Mouse (Mus musculus) heart, adult 2 months (tissue): Measurements from ENCODE around the gene Gm49358. TPM values are rescaled to one million over a fixed set of nuclear protein-coding genes. Genes with fewer than 3 reads are reported as not detected.

Experiments
- DNase-seq, 2 experiments: peaks; one replicate each; pipeline ENCODE4 v3.0.0; 2021
- H3K27ac ChIP-seq: fragments of 200-600 bp; 2 replicates; pipeline ENCODE4 v1.8.1; 2022
- H3K27me3 ChIP-seq: fragments of 200-500 bp; 2 replicates; pipeline ENCODE4 v1.6.1; 2012; ENCODE audit warnings: mild to moderate bottlenecking, low read length, inconsistent platforms, mixed read lengths; ENCODE audit not compliant: control insufficient read depth, insufficient read depth
- H3K36me3 ChIP-seq: fragments of 200-500 bp; 2 replicates; pipeline ENCODE4 v1.6.1; 2012; ENCODE audit warnings: low read length, inconsistent platforms; ENCODE audit not compliant: control insufficient read depth, insufficient read depth
- H3K4me1 ChIP-seq: fragments of 200-500 bp; 2 replicates; pipeline ENCODE4 v1.6.1; 2011; ENCODE audit warnings: low read length; ENCODE audit not compliant: control insufficient read depth, insufficient read depth
- H3K4me3 ChIP-seq: fragments of 200-600 bp; 2 replicates; pipeline ENCODE4 v1.8.1; 2022
- H3K79me2 ChIP-seq: fragments of 200-500 bp; replicated peaks from 2 replicates; pipeline ENCODE4 v1.6.1; 2012; ENCODE audit warnings: mild to moderate bottlenecking, inconsistent platforms, low read length, moderate library complexity, mixed read lengths; ENCODE audit not compliant: control insufficient read depth, insufficient read depth
- H3K9ac ChIP-seq: fragments of 200-500 bp; 2 replicates; pipeline ENCODE4 v1.6.1; 2012; ENCODE audit warnings: low read depth, mild to moderate bottlenecking, control low read depth, inconsistent platforms, low read length, mixed read lengths
- CTCF ChIP-seq: fragments of 200-600 bp; IDR thresholded peaks from 2 replicates; pipeline ENCODE4 v1.8.1; 2022; ENCODE audit warnings: antibody characterized with exemption, mild to moderate bottlenecking, moderate library complexity
- EP300 ChIP-seq: fragments of 200-500 bp; IDR thresholded peaks from 2 replicates; pipeline ENCODE4 v1.6.1; 2011; ENCODE audit warnings: low read depth, low read length, control low read depth; ENCODE audit not compliant: insufficient read depth
- POLR2A ChIP-seq: fragments of 200-500 bp; IDR thresholded peaks from 2 replicates; pipeline ENCODE4 v1.6.1; 2011; ENCODE audit warnings: mild to moderate bottlenecking, low read depth, low read length, control low read depth; ENCODE audit not compliant: insufficient read depth
- WGBS: fragments of 180-500 bp; shearing (Covaris S2); methylation state at CpG from one replicate; pipeline ENCODE4 v1.1.7; 2018; 5-methylcytosine and 5-hydroxymethylcytosine counted together
- intact Hi-C: fragments of 180-260 bp; cut with DNase I; formaldehyde crosslinking; loops from one replicate; pipeline ENCODE4 v1.15.1; 2025
- polyA plus RNA-seq: library from polyadenylated mRNA; depleted of rRNA; stranded (reverse); fragments of >200 nt; gene quantifications from 2 replicates; pipeline ENCODE4 v1.2.3, GENCODE M21; 2012
- total RNA-seq, 2 experiments: library from RNA; stranded (reverse); gene quantifications; 2 replicates each; pipeline ENCODE4 v1.2.3; 2021

The Gm49358 gene
- total and polyA plus RNA-seq, 3 experiments, result 10.5 to 14.3 TPM; not detected in 1

GRCm38 (mm10) chr10:86828221-86829135 lies 64.7 kb downstream of the Gm49358 start:
- Histone ChIP-seq H3K27ac (no peak overlapping the region), H3K79me2 (no peaks in the 10 kb centered on the region), H3K4me1 (no peaks in the 10 kb centered on the region; the same call in 1 of the 2 replicates), H3K27me3 (no peaks in the 10 kb centered on the region), H3K36me3 (peaks cover 3% of the 10 kb centered on the region; the same call in 1 of the 2 replicates), H3K4me3 (no peak overlapping the region), H3K9ac (no peak overlapping the region)
- no peak for DNase-seq
- intact Hi-C loops, result no loop called here
- TF ChIP-seq POLR2A (no peak), CTCF (no peak)
- WGBS, result 83% methylated on average over 15 of the region's 15 CpGs

- no peak for TF ChIP-seq EP300
- peak; percentile 60 for TF ChIP-seq CTCF
- intact Hi-C loops, result no loop called here
- Histone ChIP-seq H3K27me3 (no peaks in the 10 kb centered on the region), H3K79me2 (no peaks in the 10 kb centered on the region), H3K4me1 (no peaks in the 10 kb centered on the region; the same call in 1 of the 2 replicates), H3K4me3 (no peak overlapping the region), H3K27ac (no peak overlapping the region), H3K9ac (no peak overlapping the region), H3K36me3 (peaks cover 3% of the 10 kb centered on the region; the same call in 1 of the 2 replicates)
- WGBS, result 98% methylated on average over 2 of the region's 2 CpGs
- DNase-seq, result no peak
These were observed 65.7 kb downstream of the Gm49358 start for GRCm38 (mm10) chr10:86829515-86829914.

GRCm38 (mm10) chr10:86836784-86837183 lies 73.0 kb downstream of the Gm49358 start:
- Histone ChIP-seq H3K79me2 (no peaks in the 10 kb centered on the region), H3K36me3 (no peaks in the 10 kb centered on the region), H3K27ac (no peak overlapping the region), H3K4me3 (no peak overlapping the region), H3K4me1 (no peaks in the 10 kb centered on the region), H3K9ac (no peak overlapping the region), H3K27me3 (no peaks in the 10 kb centered on the region)
- TF ChIP-seq EP300, result no peak
- no peak for TF ChIP-seq POLR2A
- no peak for TF ChIP-seq CTCF
- intact Hi-C loops, result loop anchor here (5.0 kb wide), 1 partner anchor 139 kb away; no protein-coding TSS in a partner anchor
- 80% methylated on average over 4 of the region's 4 CpGs for WGBS
- DNase-seq, result no peak

- Histone ChIP-seq H3K27ac (no peak overlapping the region), H3K4me3 (no peak overlapping the region), H3K79me2 (no peaks in the 10 kb centered on the region), H3K9ac (no peak overlapping the region), H3K27me3 (no peaks in the 10 kb centered on the region), H3K36me3 (no peaks in the 10 kb centered on the region), H3K4me1 (no peaks in the 10 kb centered on the region)
- DNase-seq, result no peak
- TF ChIP-seq EP300, result no peak
- TF ChIP-seq POLR2A, result no peak
- no peak for TF ChIP-seq CTCF
- 92% methylated on average over 6 of the region's 6 CpGs for WGBS
- intact Hi-C loops, result loop anchor here (5.0 kb wide), 1 partner anchor 142 kb away; no protein-coding TSS in a partner anchor
These were observed 75.1 kb downstream of the Gm49358 start for GRCm38 (mm10) chr10:86838827-86839226.

GRCm38 (mm10) chr10:86842659-86843058 lies 78.9 kb downstream of the Gm49358 start:
- 71% methylated on average over 5 of the region's 5 CpGs for WGBS
- H3K4me3 ChIP-seq, result no peak overlapping the region

GRCm38 (mm10) chr10:86846926-86847467 lies 83.2 kb downstream of the Gm49358 start:
- H3K4me3 ChIP-seq, result no peak overlapping the region
- H3K36me3 ChIP-seq, result no peaks in the 10 kb centered on the region
- no peaks in the 10 kb centered on the region for H3K27me3 ChIP-seq
- no peak overlapping the region for H3K9ac ChIP-seq
- no peak for DNase-seq
- H3K27ac ChIP-seq, result no peak overlapping the region
- 74% methylated on average over 9 of the region's 9 CpGs for WGBS
- no peaks in the 10 kb centered on the region for H3K79me2 ChIP-seq
- H3K4me1 ChIP-seq, result no peaks in the 10 kb centered on the region
- TF ChIP-seq POLR2A, result no peak
- no peak for TF ChIP-seq EP300
- no peak for TF ChIP-seq CTCF
- intact Hi-C loops, result no loop called here

More at GRCm38 (mm10) chr10:86842659-86843058, 78.9 kb downstream of the Gm49358 start:
- Histone ChIP-seq H3K27me3 (no peaks in the 10 kb centered on the region), H3K36me3 (no peaks in the 10 kb centered on the region), H3K79me2 (no peaks in the 10 kb centered on the region), H3K27ac (no peak overlapping the region), H3K4me1 (no peaks in the 10 kb centered on the region), H3K9ac (no peak overlapping the region)
- intact Hi-C loops, result no loop called here
- TF ChIP-seq EP300, result no peak
- no peak for TF ChIP-seq POLR2A
- no peak for TF ChIP-seq CTCF
- DNase-seq, result no peak
